Mouse (Mus musculus) Muller cell, postnatal 12 days (primary cell): ENCODE data around the gene Sept1.
"Not testable (repeated sequence)": the region's sequence is repeated elsewhere in the genome, so short reads cannot be mapped to it uniquely, and the experiment has no call there.

Experiments used
- DNase-seq: peaks from one replicate; pipeline ENCODE4 v3.0.0-alpha.2; 2015; ENCODE audit errors: inconsistent ontology term

Gene Sept1

DNA sequence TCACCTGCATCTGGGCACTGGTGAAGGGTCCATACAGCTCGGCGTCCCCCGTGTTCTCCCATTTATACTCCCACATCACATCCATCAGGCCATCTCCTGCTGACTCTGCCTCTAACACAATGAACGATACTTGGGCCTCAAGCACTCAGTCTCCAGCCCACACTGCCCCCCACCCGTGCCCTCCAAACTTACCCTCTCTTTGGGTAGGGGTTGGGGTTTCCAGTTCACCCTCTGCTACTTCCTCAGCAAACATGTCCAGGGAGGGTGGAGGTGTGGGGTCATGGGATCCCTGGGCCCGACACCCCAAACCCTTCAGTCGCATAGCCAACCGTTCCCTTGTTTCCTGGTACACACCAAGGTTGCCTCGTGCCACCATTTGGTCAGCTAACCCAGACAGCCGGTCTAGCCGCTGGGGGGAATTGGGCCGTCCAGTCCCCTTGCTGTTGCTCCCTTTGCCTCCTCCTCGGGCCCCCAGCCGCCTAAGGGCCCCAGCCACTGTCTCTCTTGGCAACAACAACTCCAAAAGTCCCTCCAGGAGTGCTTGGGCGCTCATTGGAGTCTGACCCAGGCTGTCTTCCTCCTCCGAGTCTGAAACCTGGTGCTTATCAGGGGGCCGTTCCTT is 38.8 kb downstream of the Sept1 start:
- DNase-seq = no peak

- DNase-seq = no peak
Measured at GRCm38 (mm10) chr7:127192989-127193388, 39.9 kb downstream of the Sept1 start.

GRCm38 (mm10) chr7:127190672-127191071 is 42.3 kb downstream of the Sept1 start:
- no peak for DNase-seq

- no peak for DNase-seq
Measured at GRCm38 (mm10) chr7:127188305-127189276, 44.3 kb downstream of the Sept1 start.

GRCm38 (mm10) chr7:127187351-127187750 is 45.6 kb downstream of the Sept1 start:
- DNase-seq = no peak

DNA sequence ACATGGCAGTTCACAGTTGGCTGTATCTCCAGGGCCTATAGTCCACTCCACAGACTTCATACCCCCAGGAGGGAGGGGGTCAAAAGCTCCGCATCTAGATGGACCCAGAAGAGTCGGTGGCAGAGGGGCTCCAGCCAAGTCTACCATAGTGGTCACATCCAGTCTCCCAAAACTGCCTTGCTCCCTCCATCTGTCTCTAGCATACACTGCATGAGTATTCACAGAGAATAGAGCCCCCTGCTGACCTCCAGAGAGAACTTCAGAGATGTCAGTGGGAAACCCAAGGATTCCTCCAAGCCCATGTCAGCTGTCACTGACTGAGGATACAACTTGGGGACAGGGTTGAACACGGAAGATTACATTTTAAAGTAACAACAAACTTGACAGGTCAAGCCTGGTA is 47.3 kb downstream of the Sept1 start:
- DNase-seq = no peak

DNA sequence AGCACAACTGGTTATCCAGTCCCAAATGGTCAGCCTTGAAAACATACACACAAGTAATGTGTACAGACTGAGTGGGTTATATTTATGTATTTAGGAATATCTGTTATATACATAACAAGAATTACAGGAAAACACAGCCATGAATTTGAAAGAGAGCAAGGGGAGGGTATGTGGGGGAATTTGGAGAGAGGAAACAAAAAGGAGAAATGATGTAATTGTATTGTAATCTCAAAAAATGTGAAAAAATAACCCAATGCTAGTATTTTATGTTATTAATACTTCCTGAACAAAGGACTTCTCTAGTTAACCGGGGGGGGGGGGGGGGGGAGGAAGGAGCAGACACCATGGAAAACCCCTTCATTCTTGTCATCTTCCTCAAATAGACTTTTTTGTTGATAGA is 48.2 kb downstream of the Sept1 start:
- DNase-seq = no peak

DNA sequence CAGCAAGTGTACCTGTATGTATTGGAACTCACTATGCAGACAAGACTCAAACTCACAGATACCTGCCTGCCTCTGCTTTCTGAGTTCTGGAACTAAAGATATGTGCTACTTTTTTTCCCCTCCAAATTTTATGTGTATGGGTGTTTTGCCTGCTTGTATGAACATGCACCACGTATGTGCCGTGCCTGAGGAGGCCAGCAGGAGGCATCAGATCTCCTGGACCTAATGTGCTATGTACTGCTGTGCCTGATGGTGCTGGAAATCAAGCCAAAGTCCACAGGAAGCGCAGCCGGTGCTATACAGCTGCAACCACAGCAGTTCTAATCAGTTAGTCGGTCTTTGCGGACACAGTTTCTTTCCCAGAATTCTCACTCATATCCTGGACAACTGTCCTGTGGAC is 49.1 kb downstream of the Sept1 start:
- DNase-seq = no peak

- no peak for DNase-seq
Measured at GRCm38 (mm10) chr7:127183345-127183744, 49.6 kb downstream of the Sept1 start.

DNA sequence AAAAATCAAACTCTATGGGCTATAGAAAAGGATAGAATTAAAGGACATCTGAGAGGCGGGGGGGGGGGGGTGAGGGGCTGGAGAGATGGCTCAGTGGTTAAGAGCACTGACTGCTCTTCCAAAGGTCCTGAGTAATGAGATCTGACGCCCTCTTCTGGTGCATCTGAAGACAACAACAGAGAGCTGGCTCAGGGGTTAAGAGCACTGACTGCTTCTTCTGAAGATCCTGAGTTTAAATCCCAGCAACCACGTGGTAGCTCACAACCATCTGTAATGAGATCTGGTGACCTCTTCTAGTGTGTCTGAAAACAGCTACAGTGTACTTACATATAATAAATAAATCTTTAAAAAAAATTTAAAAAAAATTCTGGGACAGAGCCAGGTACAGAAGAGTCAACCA is 51.2 kb downstream of the Sept1 start:
- DNase-seq = not testable (repeated sequence)

DNA sequence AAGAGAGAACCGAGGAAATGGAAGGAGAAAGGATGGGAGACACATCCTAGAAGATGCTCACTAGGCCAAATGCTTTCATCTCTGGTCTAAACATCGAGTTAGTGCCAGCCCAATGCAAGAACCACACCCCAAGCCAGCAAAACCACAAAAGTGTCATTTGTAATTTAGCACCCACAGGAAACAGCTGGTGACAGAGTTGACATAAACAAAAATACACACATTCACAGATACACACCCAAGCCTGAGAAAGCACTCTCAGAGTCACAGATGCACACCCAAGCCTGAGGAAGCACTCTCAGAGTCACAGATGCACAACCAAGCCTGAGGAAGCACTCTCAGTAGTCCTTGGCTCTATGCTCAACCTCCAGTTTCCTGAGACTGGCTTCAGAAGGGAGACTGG is 52.1 kb downstream of the Sept1 start:
- DNase-seq = no peak

- DNase-seq = no peak
Measured at GRCm38 (mm10) chr7:127176937-127177336, 56.0 kb downstream of the Sept1 start.

GRCm38 (mm10) chr7:127166501-127166900 is 66.4 kb downstream of the Sept1 start:
- DNase-seq = no peak

- no peak for DNase-seq
Measured at GRCm38 (mm10) chr7:127165607-127166493, 67.1 kb downstream of the Sept1 start.
